Mouse (Mus musculus): ENCODE measurements around the gene Hand1. TPM values are rescaled to one million over a fixed set of nuclear protein-coding genes. Genes with fewer than 3 reads are reported as not detected.
A peak's percentile ranks its signal among the peaks of the same experiment; 100 is the strongest.

Hand1 gene
- not detected in 2 replicates for polyA plus RNA-seq (2012; rRNA removed)

- H3K4me3 ChIP-seq (replicated peaks; ENCODE audit: insufficient read depth, low read depth, low read length): no peak within 1 kb of the TSS
- peaks cover 9% of the 10 kb centered on the region; the same call in 1 of the 2 replicates for H3K27me3 ChIP-seq (ENCODE audit: control insufficient read depth, insufficient read depth, low read length)
- no peak within 1 kb of the TSS for H3K27ac ChIP-seq (ENCODE audit: insufficient read depth, low read length)
- H3K4me1 ChIP-seq (ENCODE audit: control insufficient read depth, insufficient read depth, low read length): no peaks in the 10 kb centered on the region; the same call in 1 of the 2 replicates
- TF ChIP-seq CTCF (IDR thresholded peaks at IDR 0.05; ENCODE audit: borderline replicate concordance, insufficient read depth, low read depth, low read length) (no peak), POLR2A (IDR thresholded peaks at IDR 0.05; ENCODE audit: borderline replicate concordance, insufficient read depth, low read length) (no peak)
- no peak for DNase-seq
- WGBS: 8% methylated on average over 23 of the region's 23 CpGs
Measured at GRCm38 (mm10) chr11:57832552-57833201, at the start of gene Hand1. Gene Hand1 (minus strand): TSS chr11:57832818.

GRCm38 (mm10) chr11:57876157-57876556 lies 43.5 kb upstream of the Hand1 start:
- no peak for TF ChIP-seq POLR2A (IDR thresholded peaks at IDR 0.05; ENCODE audit: borderline replicate concordance, insufficient read depth, low read length)
- TF ChIP-seq CTCF (IDR thresholded peaks at IDR 0.05; ENCODE audit: borderline replicate concordance, insufficient read depth, low read depth, low read length): no peak
- no peak for DNase-seq
- Histone ChIP-seq H3K4me1 (ENCODE audit: control insufficient read depth, insufficient read depth, low read length) (no peaks in the 10 kb centered on the region), H3K4me3 (replicated peaks; ENCODE audit: insufficient read depth, low read depth, low read length) (no peak overlapping the region), H3K27ac (ENCODE audit: insufficient read depth, low read length) (no peak overlapping the region), H3K27me3 (ENCODE audit: control insufficient read depth, insufficient read depth, low read length) (no peaks in the 10 kb centered on the region)
- whole genome bisulfite sequencing: 79% methylated on average over 2 of the region's 2 CpGs

GRCm38 (mm10) chr11:57873014-57873413 lies 40.4 kb upstream of the Hand1 start:
- WGBS: 65% methylated on average over 3 of the region's 3 CpGs
- no peak overlapping the region for H3K27ac ChIP-seq (ENCODE audit: insufficient read depth, low read length)
- TF ChIP-seq POLR2A (IDR thresholded peaks at IDR 0.05; ENCODE audit: borderline replicate concordance, insufficient read depth, low read length) (no peak), CTCF (IDR thresholded peaks at IDR 0.05; ENCODE audit: borderline replicate concordance, insufficient read depth, low read depth, low read length) (no peak)

GRCm38 (mm10) chr11:57868753-57869460 lies 36.3 kb upstream of the Hand1 start:
- 60% methylated on average over 9 of the region's 9 CpGs for WGBS

More at GRCm38 (mm10) chr11:57873014-57873413, 40.4 kb upstream of the Hand1 start:
- H3K4me1 ChIP-seq (ENCODE audit: control insufficient read depth, insufficient read depth, low read length): no peaks in the 10 kb centered on the region
- DNase-seq: no peak
- no peak overlapping the region for H3K4me3 ChIP-seq (replicated peaks; ENCODE audit: insufficient read depth, low read depth, low read length)
- no peaks in the 10 kb centered on the region for H3K27me3 ChIP-seq (ENCODE audit: control insufficient read depth, insufficient read depth, low read length)

GRCm38 (mm10) chr11:57866466-57866865 lies 33.8 kb upstream of the Hand1 start:
- no peak overlapping the region for H3K27ac ChIP-seq (ENCODE audit: insufficient read depth, low read length)
- 42% methylated on average over 7 of the region's 7 CpGs for WGBS
- no peaks in the 10 kb centered on the region for H3K4me1 ChIP-seq (ENCODE audit: control insufficient read depth, insufficient read depth, low read length)
- DNase-seq: no peak
- TF ChIP-seq POLR2A (IDR thresholded peaks at IDR 0.05; ENCODE audit: borderline replicate concordance, insufficient read depth, low read length) (no peak), CTCF (IDR thresholded peaks at IDR 0.05; ENCODE audit: borderline replicate concordance, insufficient read depth, low read depth, low read length) (no peak)
- no peaks in the 10 kb centered on the region; the same call in 1 of the 2 replicates for H3K27me3 ChIP-seq (ENCODE audit: control insufficient read depth, insufficient read depth, low read length)
- H3K4me3 ChIP-seq (replicated peaks; ENCODE audit: insufficient read depth, low read depth, low read length): no peak overlapping the region

More at GRCm38 (mm10) chr11:57868753-57869460, 36.3 kb upstream of the Hand1 start:
- no peaks in the 10 kb centered on the region for H3K27me3 ChIP-seq (ENCODE audit: control insufficient read depth, insufficient read depth, low read length)
- no peaks in the 10 kb centered on the region for H3K4me1 ChIP-seq (ENCODE audit: control insufficient read depth, insufficient read depth, low read length)
- H3K27ac ChIP-seq (ENCODE audit: insufficient read depth, low read length): no peak overlapping the region
- no peak for DNase-seq
- H3K4me3 ChIP-seq (replicated peaks; ENCODE audit: insufficient read depth, low read depth, low read length): no peak overlapping the region
- TF ChIP-seq CTCF (IDR thresholded peaks at IDR 0.05; ENCODE audit: borderline replicate concordance, insufficient read depth, low read depth, low read length) (peak; percentile 25; the same call in 1 of the 2 replicates), POLR2A (IDR thresholded peaks at IDR 0.05; ENCODE audit: borderline replicate concordance, insufficient read depth, low read length) (no peak)

- no peak for DNase-seq
- no peak for TF ChIP-seq CTCF (IDR thresholded peaks at IDR 0.05; ENCODE audit: borderline replicate concordance, insufficient read depth, low read depth, low read length)
- Histone ChIP-seq H3K4me3 (replicated peaks; ENCODE audit: insufficient read depth, low read depth, low read length) (no peak overlapping the region), H3K27ac (ENCODE audit: insufficient read depth, low read length) (no peak overlapping the region), H3K27me3 (ENCODE audit: control insufficient read depth, insufficient read depth, low read length) (no peaks in the 10 kb centered on the region; the same call in 1 of the 2 replicates), H3K4me1 (ENCODE audit: control insufficient read depth, insufficient read depth, low read length) (no peaks in the 10 kb centered on the region)
- 56% methylated on average over 8 of the region's 8 CpGs for WGBS
Measured at GRCm38 (mm10) chr11:57864577-57864976, 32.0 kb upstream of the Hand1 start.

- Histone ChIP-seq H3K4me3 (replicated peaks; ENCODE audit: insufficient read depth, low read depth, low read length) (no peak overlapping the region), H3K27ac (ENCODE audit: insufficient read depth, low read length) (no peak overlapping the region), H3K4me1 (ENCODE audit: control insufficient read depth, insufficient read depth, low read length) (no peaks in the 10 kb centered on the region), H3K27me3 (ENCODE audit: control insufficient read depth, insufficient read depth, low read length) (no peaks in the 10 kb centered on the region; the same call in 1 of the 2 replicates)
- TF ChIP-seq CTCF (IDR thresholded peaks at IDR 0.05; ENCODE audit: borderline replicate concordance, insufficient read depth, low read depth, low read length): no peak
- no peak for TF ChIP-seq POLR2A (IDR thresholded peaks at IDR 0.05; ENCODE audit: borderline replicate concordance, insufficient read depth, low read length)
- 88% methylated on average over 7 of the region's 7 CpGs for WGBS
- no peak for DNase-seq
Measured at GRCm38 (mm10) chr11:57862088-57862487, 29.5 kb upstream of the Hand1 start.

- no peak overlapping the region for H3K27ac ChIP-seq (ENCODE audit: insufficient read depth, low read length)
- H3K4me3 ChIP-seq (replicated peaks; ENCODE audit: insufficient read depth, low read depth, low read length): no peak overlapping the region
- H3K27me3 ChIP-seq (ENCODE audit: control insufficient read depth, insufficient read depth, low read length): no peaks in the 10 kb centered on the region
- no peaks in the 10 kb centered on the region for H3K4me1 ChIP-seq (ENCODE audit: control insufficient read depth, insufficient read depth, low read length)
- 43% methylated on average over 4 of the region's 4 CpGs for WGBS
- TF ChIP-seq CTCF (IDR thresholded peaks at IDR 0.05; ENCODE audit: borderline replicate concordance, insufficient read depth, low read depth, low read length) (no peak), POLR2A (IDR thresholded peaks at IDR 0.05; ENCODE audit: borderline replicate concordance, insufficient read depth, low read length) (no peak)
- DNase-seq: no peak
Measured at GRCm38 (mm10) chr11:57857709-57858108, 25.1 kb upstream of the Hand1 start.

All from cerebellum, adult 2 months (tissue).